Mouse (Mus musculus) embryonic fibroblast, embryonic 13.5 days (primary cell): Measurements from ENCODE around the gene Gm10842. TPM values are rescaled to one million over a fixed set of nuclear protein-coding genes. Genes with fewer than 3 reads are reported as not detected.

Source experiments
- H3K27ac ChIP-seq: 2 replicates; pipeline ENCODE4 v1.5.1; 2012; ENCODE audit warnings: low read length, control low read depth, inconsistent platforms; ENCODE audit not compliant: insufficient read depth
- H3K4me1 ChIP-seq: 2 replicates; pipeline ENCODE4 v1.6.1; 2011; ENCODE audit warnings: low read length; ENCODE audit not compliant: control insufficient read depth, insufficient read depth
- H3K4me3 ChIP-seq: 2 replicates; pipeline ENCODE4 v1.5.1; 2011; ENCODE audit warnings: mild to moderate bottlenecking, control low read depth, low read length; ENCODE audit not compliant: insufficient read depth
- CTCF ChIP-seq: IDR thresholded peaks from 2 replicates; pipeline ENCODE4 v1.5.1; 2011; ENCODE audit warnings: mild to moderate bottlenecking, control low read depth, low read length, moderate library complexity, borderline replicate concordance; ENCODE audit not compliant: insufficient read depth
- POLR2A ChIP-seq: IDR thresholded peaks from 2 replicates; pipeline ENCODE4 v1.6.1; 2011; ENCODE audit warnings: low read depth, mild to moderate bottlenecking, control low read depth, low read length, moderate library complexity
- polyA plus RNA-seq: library from polyadenylated mRNA; stranded (reverse); fragments of >200 nt; gene quantifications from 2 replicates; pipeline ENCODE4 v1.2.4, GENCODE M21; 2011; ENCODE audit warnings: low read depth; ENCODE audit not compliant: missing spikeins, insufficient read length

Gm10842 gene
- polyA plus RNA-seq, 1 experiment: not detected

DNA sequence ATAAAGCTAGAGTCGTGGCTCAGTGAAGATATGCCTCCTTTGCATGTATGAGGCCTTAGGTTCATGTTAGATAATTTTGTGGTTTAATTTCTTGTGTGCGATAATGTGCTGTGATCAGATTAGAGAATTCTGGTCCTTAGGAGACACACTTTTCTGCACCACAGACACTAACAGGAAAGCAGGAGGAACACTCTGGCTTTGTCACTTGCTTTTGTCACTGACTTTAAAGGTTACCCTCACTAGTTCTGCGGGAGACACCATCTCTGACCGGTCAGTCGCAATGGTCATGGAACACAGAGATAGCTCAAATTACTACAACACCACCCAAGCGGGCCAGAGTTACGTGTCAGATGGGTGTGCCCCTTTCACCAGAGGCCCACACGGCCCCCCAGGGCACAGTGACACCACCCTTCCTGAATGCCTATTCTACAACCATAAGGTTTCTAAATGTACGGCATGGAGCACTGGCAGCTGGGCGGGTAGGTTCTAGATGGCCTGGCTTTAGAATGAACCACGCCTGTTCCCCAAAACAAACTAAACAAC is 5.7 kb downstream of the Gm10842 start:
- Histone ChIP-seq H3K4me1 (0 out of 2 replicates have a peak, but pooled peaks cover 4% of the 10 kb centered on the region), H3K4me3 (no peak overlapping the region), H3K27ac (no peak overlapping the region)
- TF ChIP-seq POLR2A (no peak), CTCF (no peak)

DNA sequence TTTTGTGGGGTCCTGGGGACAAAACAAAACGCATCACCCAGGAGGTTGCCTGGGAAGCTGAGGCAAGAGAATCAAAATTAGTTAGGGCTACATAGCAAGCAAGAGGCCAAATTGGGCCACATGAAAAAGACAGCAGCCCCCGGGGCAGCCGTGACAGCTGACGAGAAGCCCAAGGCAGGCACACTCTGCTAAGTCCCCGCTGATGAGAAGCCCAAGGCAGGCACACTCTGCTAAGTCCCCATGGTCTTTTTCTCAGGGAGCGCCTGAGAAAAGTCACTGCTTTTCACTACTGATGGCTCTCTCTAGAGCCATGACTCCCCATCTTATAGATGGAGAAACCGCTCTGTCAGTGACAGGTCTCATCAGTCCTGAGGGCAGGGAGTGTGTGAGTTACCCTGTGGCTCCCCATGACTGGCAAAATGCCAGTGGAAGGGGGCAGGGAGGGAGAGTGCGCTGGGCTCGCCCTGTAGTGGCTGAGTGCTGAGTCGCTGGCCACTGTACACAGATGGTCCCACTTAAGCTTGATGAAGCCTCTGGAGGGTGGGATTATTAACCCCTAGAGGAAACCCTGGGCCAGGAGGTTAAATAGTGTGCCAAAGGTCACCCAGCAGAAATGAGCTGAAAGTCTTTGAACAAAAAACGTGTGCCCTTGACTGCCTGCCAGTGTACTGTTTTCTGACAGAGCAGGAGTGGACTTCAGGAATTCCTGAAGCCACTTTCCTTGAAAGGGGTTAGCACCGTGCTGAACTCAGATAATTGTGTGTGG is 6.6 kb downstream of the Gm10842 start:
- no peak overlapping the region for H3K27ac ChIP-seq
- TF ChIP-seq POLR2A (no peak), CTCF (no peak)
- H3K4me3 ChIP-seq: no peak overlapping the region
- 0 out of 2 replicates have a peak, but pooled peaks cover 4% of the 10 kb centered on the region for H3K4me1 ChIP-seq

- TF ChIP-seq POLR2A: no peak
- no peak for TF ChIP-seq CTCF
- H3K27ac ChIP-seq: no peak overlapping the region
- H3K4me1 ChIP-seq: peaks cover 7% of the 10 kb centered on the region; the same call in 1 of the 2 replicates
- H3K4me3 ChIP-seq: no peak overlapping the region
Observed at GRCm38 (mm10) chr11:105155915-105156314, 9.2 kb downstream of the Gm10842 start.

- TF ChIP-seq POLR2A (no peak), CTCF (no peak)
- peaks cover 7% of the 10 kb centered on the region; the same call in 1 of the 2 replicates for H3K4me1 ChIP-seq
- no peak overlapping the region for H3K4me3 ChIP-seq
- no peak overlapping the region for H3K27ac ChIP-seq
Observed at GRCm38 (mm10) chr11:105156748-105157267, 10.1 kb downstream of the Gm10842 start.

- peaks cover 7% of the 10 kb centered on the region; the same call in 1 of the 2 replicates for H3K4me1 ChIP-seq
- H3K27ac ChIP-seq: no peak overlapping the region
- TF ChIP-seq CTCF (no peak), POLR2A (no peak)
- no peak overlapping the region for H3K4me3 ChIP-seq
Observed at GRCm38 (mm10) chr11:105158047-105158446, 11.4 kb downstream of the Gm10842 start.

- no peak overlapping the region for H3K4me3 ChIP-seq
- H3K27ac ChIP-seq: no peak overlapping the region
- TF ChIP-seq CTCF (no peak), POLR2A (no peak)
- H3K4me1 ChIP-seq: peaks cover 3% of the 10 kb centered on the region; the same call in 1 of the 2 replicates
Observed at GRCm38 (mm10) chr11:105159673-105160360, 13.1 kb downstream of the Gm10842 start.

DNA sequence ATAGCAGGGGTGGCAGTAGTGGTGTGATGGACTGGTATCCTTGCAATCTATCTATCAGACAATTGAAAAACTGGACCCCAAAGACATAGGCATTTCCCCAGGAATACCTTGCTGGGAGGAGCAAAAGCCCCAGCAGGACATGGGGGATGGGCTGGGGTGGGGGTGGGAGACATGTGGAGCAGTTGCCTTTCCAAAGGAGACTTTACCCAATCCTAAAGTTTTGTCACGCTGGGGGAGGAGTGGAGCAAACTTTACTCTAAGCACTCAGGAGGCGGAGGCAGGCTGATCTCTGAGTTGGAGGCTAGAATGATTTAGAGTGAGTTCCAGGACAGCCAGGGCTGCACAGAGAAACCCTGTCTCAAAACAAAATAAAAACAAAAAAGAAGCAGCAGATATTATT is 14.7 kb downstream of the Gm10842 start:
- TF ChIP-seq CTCF (no peak), POLR2A (no peak)
- H3K27ac ChIP-seq: no peak overlapping the region
- H3K4me1 ChIP-seq: peaks cover 3% of the 10 kb centered on the region; the same call in 1 of the 2 replicates
- H3K4me3 ChIP-seq: no peak overlapping the region

GRCm38 (mm10) chr11:105164516-105165510 is 18.1 kb downstream of the Gm10842 start:
- no peak overlapping the region for H3K27ac ChIP-seq
- H3K4me1 ChIP-seq: no peaks in the 10 kb centered on the region
- no peak overlapping the region for H3K4me3 ChIP-seq
- no peak for TF ChIP-seq CTCF
- TF ChIP-seq POLR2A: no peak

GRCm38 (mm10) chr11:105166780-105167179 is 20.1 kb downstream of the Gm10842 start:
- Histone ChIP-seq H3K27ac (no peak overlapping the region), H3K4me3 (no peak overlapping the region), H3K4me1 (no peaks in the 10 kb centered on the region)
- TF ChIP-seq POLR2A: no peak
- no peak for TF ChIP-seq CTCF
